Mouse (Mus musculus): ENCODE data around the gene Yod1.

DNA sequence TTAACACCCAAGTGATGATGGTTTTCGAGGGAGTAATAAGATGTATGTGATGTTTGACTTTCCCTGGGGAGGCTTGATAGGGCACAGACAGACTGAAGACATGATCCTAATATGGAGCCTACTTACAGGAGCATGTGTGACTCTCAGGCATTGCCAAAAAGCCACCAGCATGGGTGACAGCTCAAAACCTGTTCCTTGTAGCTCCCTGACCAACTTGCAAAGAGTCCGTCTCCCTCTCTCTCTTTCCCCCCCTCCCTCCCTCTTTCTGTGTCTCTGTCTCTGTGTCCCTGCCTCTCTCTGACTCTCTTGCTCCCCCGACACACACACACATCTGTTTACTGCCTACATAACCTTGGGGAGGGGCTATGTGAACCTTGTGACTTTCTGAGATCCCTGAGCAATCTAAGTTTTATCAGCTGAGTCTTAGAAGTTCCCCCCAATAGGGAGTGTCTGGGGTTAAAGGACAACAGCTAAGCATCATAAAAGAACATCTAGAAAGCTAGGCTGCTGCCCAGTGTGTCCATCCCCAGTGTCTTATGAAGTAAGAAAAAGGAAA lies 21.5 kb downstream of the Yod1 start:
- TF ChIP-seq EP300 (IDR thresholded peaks at IDR 0.05; ENCODE audit: insufficient read depth, low read depth, low read length): no peak
- no peak for TF ChIP-seq POLR2A (IDR thresholded peaks at IDR 0.05; ENCODE audit: insufficient read depth, low read length)
- no peak for TF ChIP-seq CTCF (IDR thresholded peaks at IDR 0.05; ENCODE audit: low read depth, low read length)
